Mouse (Mus musculus) hindbrain, embryonic 16.5 days (tissue): Measurements from ENCODE around the gene Tom1. TPM values are rescaled to one million over a fixed set of nuclear protein-coding genes. Genes with fewer than 3 reads are reported as not detected.
A peak's percentile ranks its signal among the peaks of the same experiment; 100 is the strongest.

Experiments
- ATAC-seq: fragments of 200-750 bp; cut with Nextera tagmentation; 2 replicates; pipeline ENCODE4 v1.8.0; 2017; ENCODE audit warnings: moderate TSS enrichment, moderate library complexity
- H3K27ac ChIP-seq: fragments of 300-500 bp; sonication (generic); 2 replicates; pipeline ENCODE4 v1.5.1; 2014; ENCODE audit warnings: low read depth, mild to moderate bottlenecking, control low read depth, low read length, moderate library complexity
- H3K27me3 ChIP-seq: fragments of 300-500 bp; sonication (generic); replicated peaks from 2 replicates; pipeline ENCODE4 v1.6.1; 2014; ENCODE audit warnings: low read length; ENCODE audit not compliant: control insufficient read depth, insufficient read depth
- H3K36me3 ChIP-seq: fragments of 300-500 bp; sonication (generic); 2 replicates; pipeline ENCODE4 v1.6.1; 2014; ENCODE audit warnings: mild to moderate bottlenecking, low read length, moderate library complexity, mixed read lengths; ENCODE audit not compliant: control insufficient read depth, insufficient read depth
- H3K4me1 ChIP-seq: fragments of 300-500 bp; sonication (generic); 2 replicates; pipeline ENCODE4 v1.6.1; 2014; ENCODE audit warnings: low read depth, low read length; ENCODE audit not compliant: control insufficient read depth, insufficient read depth
- H3K4me2 ChIP-seq: fragments of 300-500 bp; sonication (generic); 2 replicates; pipeline ENCODE4 v1.6.1; 2014; ENCODE audit warnings: mild to moderate bottlenecking, low read length, control low read depth, moderate library complexity
- H3K4me3 ChIP-seq: fragments of 300-500 bp; sonication (generic); 2 replicates; pipeline ENCODE4 v1.5.1; 2014; ENCODE audit warnings: mild to moderate bottlenecking, low read length, control low read depth, moderate library complexity
- H3K9ac ChIP-seq: fragments of 300-500 bp; sonication (generic); 2 replicates; pipeline ENCODE4 v1.6.1; 2014; ENCODE audit warnings: low read depth, mild to moderate bottlenecking, control low read depth, low read length, moderate library complexity
- H3K9me3 ChIP-seq: fragments of 300-500 bp; sonication (generic); 2 replicates; pipeline ENCODE4 v1.6.1; 2014; ENCODE audit warnings: mild to moderate bottlenecking, low read length, moderate library complexity; ENCODE audit not compliant: control insufficient read depth
- WGBS: fragments of 180-500 bp; shearing (Covaris S2); extraction: QIAGEN DNeasy Blood & Tissue Kit; methylation state at CpG from one replicate; pipeline ENCODE4 v1.1.7; 2014; 5-methylcytosine and 5-hydroxymethylcytosine counted together
- polyA plus RNA-seq: library from polyadenylated mRNA; unstranded; fragments of >200 nt; fragmentation: Nextera tagmentation; extraction: Ambion mirVana; gene quantifications from 2 replicates; pipeline ENCODE4 v1.2.1, GENCODE M21; 2015

The Tom1 gene
- polyA plus RNA-seq, 1 experiment from 2014 or later, result 40.7 TPM

- H3K27ac ChIP-seq, result peak overlapping the region; percentile 72
- H3K9ac ChIP-seq, result peak overlapping the region; percentile 68
- peaks cover 9% of the 10 kb centered on the region for H3K4me1 ChIP-seq
- no peaks in the 10 kb centered on the region for H3K9me3 ChIP-seq
- H3K36me3 ChIP-seq, result no peaks in the 10 kb centered on the region
- no peak for ATAC-seq
- peak overlapping the region; percentile 72 for H3K4me3 ChIP-seq
- H3K4me2 ChIP-seq, result peak overlapping the region; percentile 90
- H3K27me3 ChIP-seq, result no peaks in the 10 kb centered on the region
- WGBS, result 2% methylated on average over 17 of the region's 17 CpGs
Observed at GRCm38 (mm10) chr8:75034285-75034684, 780 bp downstream of the Tom1 start.

GRCm38 (mm10) chr8:75035640-75036039, 2.1 kb downstream of the Tom1 start:
- H3K9ac ChIP-seq, result no peak overlapping the region
- no peak for ATAC-seq

GRCm38 (mm10) chr8:75038497-75038896, 5.0 kb downstream of the Tom1 start:
- H3K27me3 ChIP-seq, result no peaks in the 10 kb centered on the region
- H3K9ac ChIP-seq, result no peak overlapping the region
- H3K4me2 ChIP-seq, result no peak overlapping the region
- ATAC-seq, result no peak
- no peaks in the 10 kb centered on the region for H3K9me3 ChIP-seq
- no peaks in the 10 kb centered on the region for H3K36me3 ChIP-seq
- H3K27ac ChIP-seq, result no peak overlapping the region
- no peak overlapping the region for H3K4me3 ChIP-seq
- peaks cover 6% of the 10 kb centered on the region for H3K4me1 ChIP-seq

More at GRCm38 (mm10) chr8:75035640-75036039, 2.1 kb downstream of the Tom1 start:
- Histone ChIP-seq H3K36me3 (no peaks in the 10 kb centered on the region), H3K27me3 (no peaks in the 10 kb centered on the region), H3K4me3 (no peak overlapping the region), H3K4me1 (peaks cover 9% of the 10 kb centered on the region), H3K4me2 (no peak overlapping the region), H3K27ac (no peak overlapping the region), H3K9me3 (no peaks in the 10 kb centered on the region)

GRCm38 (mm10) chr8:75039754-75040153, 6.2 kb downstream of the Tom1 start:
- no peaks in the 10 kb centered on the region for H3K36me3 ChIP-seq
- H3K27ac ChIP-seq, result no peak overlapping the region
- WGBS, result 88% methylated on average over 1 of the region's 1 CpGs
- no peaks in the 10 kb centered on the region for H3K27me3 ChIP-seq
- peaks cover under 1% of the 10 kb centered on the region for H3K4me1 ChIP-seq
- H3K4me2 ChIP-seq, result no peak overlapping the region
- no peak overlapping the region for H3K9ac ChIP-seq
- H3K4me3 ChIP-seq, result no peak overlapping the region
- H3K9me3 ChIP-seq, result no peaks in the 10 kb centered on the region
- ATAC-seq, result no peak

GRCm38 (mm10) chr8:75042171-75042570, 8.7 kb downstream of the Tom1 start:
- WGBS, result 91% methylated on average over 2 of the region's 2 CpGs
- Histone ChIP-seq H3K4me2 (no peak overlapping the region), H3K4me1 (no peaks in the 10 kb centered on the region), H3K36me3 (no peaks in the 10 kb centered on the region), H3K27me3 (no peaks in the 10 kb centered on the region), H3K27ac (no peak overlapping the region), H3K9ac (no peak overlapping the region), H3K9me3 (no peaks in the 10 kb centered on the region), H3K4me3 (no peak overlapping the region)
- ATAC-seq, result no peak

- no peaks in the 10 kb centered on the region for H3K9me3 ChIP-seq
- H3K9ac ChIP-seq, result no peak overlapping the region
- WGBS, result 90% methylated on average over 1 of the region's 1 CpGs
- no peak overlapping the region for H3K4me2 ChIP-seq
- no peaks in the 10 kb centered on the region for H3K27me3 ChIP-seq
- H3K4me1 ChIP-seq, result no peaks in the 10 kb centered on the region
- ATAC-seq, result no peak
- H3K4me3 ChIP-seq, result no peak overlapping the region
- H3K27ac ChIP-seq, result no peak overlapping the region
- H3K36me3 ChIP-seq, result no peaks in the 10 kb centered on the region
Observed at GRCm38 (mm10) chr8:75042974-75043373, 9.5 kb downstream of the Tom1 start.

GRCm38 (mm10) chr8:75046303-75046702, 12.8 kb downstream of the Tom1 start:
- Histone ChIP-seq H3K4me1 (no peaks in the 10 kb centered on the region), H3K36me3 (no peaks in the 10 kb centered on the region), H3K9me3 (no peaks in the 10 kb centered on the region), H3K9ac (no peak overlapping the region), H3K4me2 (no peak overlapping the region), H3K27ac (no peak overlapping the region), H3K4me3 (no peak overlapping the region), H3K27me3 (no peaks in the 10 kb centered on the region)
- WGBS, result 94% methylated on average over 1 of the region's 1 CpGs
- ATAC-seq, result no peak

GRCm38 (mm10) chr8:75047784-75048183, 14.3 kb downstream of the Tom1 start:
- H3K27ac ChIP-seq, result no peak overlapping the region
- H3K4me3 ChIP-seq, result no peak overlapping the region
- H3K4me2 ChIP-seq, result no peak overlapping the region
- H3K9ac ChIP-seq, result no peak overlapping the region
- no peaks in the 10 kb centered on the region for H3K27me3 ChIP-seq
- H3K36me3 ChIP-seq, result no peaks in the 10 kb centered on the region
- 88% methylated on average over 3 of the region's 3 CpGs for WGBS
- H3K9me3 ChIP-seq, result no peaks in the 10 kb centered on the region
- ATAC-seq, result no peak
- no peaks in the 10 kb centered on the region for H3K4me1 ChIP-seq

- Histone ChIP-seq H3K4me1 (no peaks in the 10 kb centered on the region), H3K36me3 (no peaks in the 10 kb centered on the region), H3K4me2 (no peak overlapping the region), H3K27me3 (no peaks in the 10 kb centered on the region), H3K4me3 (no peak overlapping the region), H3K9ac (no peak overlapping the region), H3K9me3 (no peaks in the 10 kb centered on the region), H3K27ac (no peak overlapping the region)
- no peak for ATAC-seq
- WGBS, result 92% methylated on average over 4 of the region's 4 CpGs
Observed at GRCm38 (mm10) chr8:75053342-75053741, 19.8 kb downstream of the Tom1 start.

- H3K36me3 ChIP-seq, result no peaks in the 10 kb centered on the region
- H3K27ac ChIP-seq, result no peak overlapping the region
- H3K9ac ChIP-seq, result no peak overlapping the region
- no peaks in the 10 kb centered on the region for H3K27me3 ChIP-seq
- no peaks in the 10 kb centered on the region for H3K9me3 ChIP-seq
- ATAC-seq, result no peak
- no peaks in the 10 kb centered on the region for H3K4me1 ChIP-seq
- no peak overlapping the region for H3K4me2 ChIP-seq
- H3K4me3 ChIP-seq, result no peak overlapping the region
- 97% methylated on average over 2 of the region's 2 CpGs for WGBS
Observed at GRCm38 (mm10) chr8:75055673-75056072, 22.2 kb downstream of the Tom1 start.
